Mouse (Mus musculus) limb, embryonic 14.5 days (tissue): Measurements from ENCODE around the gene Nufip2. TPM values are rescaled to one million over a fixed set of nuclear protein-coding genes. Genes with fewer than 3 reads are reported as not detected.

Experiments
- ATAC-seq: fragments of 200-750 bp; cut with Nextera tagmentation; 2 replicates; pipeline ENCODE4 v1.8.0; 2017; ENCODE audit warnings: low read depth, moderate number of reproducible peaks, moderate TSS enrichment; ENCODE audit not compliant: low FRiP score
- DNase-seq: peaks from one replicate; pipeline ENCODE4 v3.0.0-alpha.2; 2015; ENCODE audit warnings: low spot score
- H3K27ac ChIP-seq: fragments of 300-500 bp; sonication (generic); replicated peaks from 2 replicates; pipeline ENCODE4 v1.5.1; 2014; ENCODE audit warnings: low read depth, mild to moderate bottlenecking, low read length, moderate library complexity, mixed read lengths
- H3K27me3 ChIP-seq: fragments of 300-500 bp; sonication (generic); 2 replicates; pipeline ENCODE4 v1.6.1; 2014; ENCODE audit warnings: low read length, mixed read lengths; ENCODE audit not compliant: control insufficient read depth, insufficient read depth
- H3K36me3 ChIP-seq: fragments of 300-500 bp; sonication (generic); 2 replicates; pipeline ENCODE4 v1.6.1; 2014; ENCODE audit warnings: mild to moderate bottlenecking, low read length, moderate library complexity, mixed read lengths; ENCODE audit not compliant: control insufficient read depth, insufficient read depth
- H3K4me1 ChIP-seq: fragments of 300-500 bp; sonication (generic); 2 replicates; pipeline ENCODE4 v1.6.1; 2014; ENCODE audit warnings: antibody characterized with exemption, low read length, mixed read lengths; ENCODE audit not compliant: control insufficient read depth, insufficient read depth
- H3K4me2 ChIP-seq: fragments of 300-500 bp; sonication (generic); replicated peaks from 2 replicates; pipeline ENCODE4 v1.6.1; 2014; ENCODE audit warnings: low read depth, mild to moderate bottlenecking, low read length, moderate library complexity; ENCODE audit not compliant: severe bottlenecking
- H3K4me3 ChIP-seq: fragments of 300-500 bp; sonication (generic); replicated peaks from 2 replicates; pipeline ENCODE4 v1.5.1; 2014; ENCODE audit warnings: low read length
- H3K9ac ChIP-seq: fragments of 300-500 bp; sonication (generic); 2 replicates; pipeline ENCODE4 v1.6.1; 2014; ENCODE audit warnings: mild to moderate bottlenecking, low read depth, low read length, moderate library complexity; ENCODE audit not compliant: severe bottlenecking
- H3K9me3 ChIP-seq: fragments of 300-500 bp; sonication (generic); 2 replicates; pipeline ENCODE4 v1.6.1; 2016; ENCODE audit warnings: low read length; ENCODE audit not compliant: control insufficient read depth
- POLR2A ChIP-seq: fragments of 200-500 bp; IDR thresholded peaks from 2 replicates; pipeline ENCODE4 v1.8.0; 2012; ENCODE audit warnings: inconsistent platforms, mild to moderate bottlenecking, moderate library complexity, borderline replicate concordance; ENCODE audit not compliant: insufficient read depth, insufficient read length; ENCODE audit errors: extremely low read depth
- WGBS: fragments of 180-500 bp; shearing (Covaris S2); extraction: QIAGEN DNeasy Blood & Tissue Kit; methylation state at CpG from one replicate; pipeline ENCODE4 v1.1.7; 2014; 5-methylcytosine and 5-hydroxymethylcytosine counted together
- polyA plus RNA-seq, 2 experiments: library from polyadenylated mRNA; depleted of rRNA in 1 of 2; stranded (reverse) in 1 of 2; unstranded in 1 of 2; fragments of >200 nt; fragmentation: Nextera tagmentation in 1 of 2; extraction: Ambion mirVana in 1 of 2; gene quantifications; 2 replicates each; pipeline versions ENCODE4 v1.2.1 to v1.2.3; 2012 to 2014

The Nufip2 gene
- polyA plus RNA-seq, 2 experiments = 5.8 to 21.3 TPM

DNA sequence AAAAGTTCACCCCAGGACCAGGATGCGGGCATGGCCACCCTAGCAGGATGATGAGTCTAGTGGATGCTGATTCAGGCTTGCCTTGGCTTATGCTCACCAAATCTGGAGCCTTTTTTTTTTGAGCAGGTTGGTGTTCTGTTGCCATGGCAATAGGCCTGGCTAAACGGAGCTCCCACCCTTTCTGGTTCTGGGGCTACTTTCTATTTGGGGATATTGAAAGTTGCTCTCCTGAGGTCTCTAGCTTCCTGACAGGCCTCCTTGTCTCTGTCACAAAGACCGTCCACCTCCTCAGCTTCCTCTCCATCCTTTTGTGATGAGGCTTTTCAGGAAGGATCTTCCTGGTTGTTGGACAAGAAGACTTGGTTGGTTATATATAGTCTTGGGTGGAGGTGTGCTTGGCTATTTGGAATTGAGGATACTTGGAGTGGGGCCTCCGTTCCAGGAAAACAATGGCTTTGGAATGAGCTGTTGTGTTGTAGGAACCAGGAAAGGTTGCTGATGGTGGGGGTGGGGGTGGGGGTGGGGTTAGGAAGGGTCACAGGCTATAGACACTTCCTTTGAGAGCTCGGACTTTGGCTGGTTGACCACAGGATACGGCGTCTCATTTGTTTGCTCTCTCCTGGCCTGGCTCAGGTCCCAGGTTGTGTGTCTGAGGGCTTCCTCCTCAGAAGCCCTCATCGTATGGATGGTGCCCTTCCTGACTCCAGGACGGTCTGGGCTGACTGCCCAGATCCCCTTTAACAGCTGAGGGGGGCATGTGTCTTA is 78.9 kb downstream of the Nufip2 start:
- Histone ChIP-seq H3K27me3 (no peaks in the 10 kb centered on the region), H3K27ac (no peak overlapping the region), H3K36me3 (no peaks in the 10 kb centered on the region), H3K4me3 (peak overlapping the region; percentile 86; the same call in 1 of the 2 replicates), H3K4me1 (peaks cover 33% of the 10 kb centered on the region), H3K9me3 (no peaks in the 10 kb centered on the region), H3K4me2 (peak overlapping the region; percentile 89), H3K9ac (no peak overlapping the region)
- DNase-seq (no peak), ATAC-seq (no peak)
- 56% methylated on average over 9 of the region's 9 CpGs for WGBS
- TF ChIP-seq POLR2A = no peak

DNA sequence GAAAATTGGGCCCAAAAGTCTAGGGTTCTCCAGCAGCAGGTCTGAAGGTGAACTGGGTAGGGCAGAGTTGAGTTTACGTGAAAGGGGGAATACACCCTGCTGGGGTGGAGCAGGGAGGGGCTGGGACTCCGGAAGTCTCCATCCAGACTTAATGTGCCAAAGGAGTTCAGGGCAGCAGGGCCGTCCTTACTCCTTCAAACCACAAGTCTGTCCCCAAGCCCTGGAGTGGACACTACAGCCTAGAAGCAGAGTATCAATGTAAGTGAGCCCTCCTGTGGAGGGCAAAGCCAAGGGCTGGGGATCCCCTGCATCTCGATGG is 79.5 kb downstream of the Nufip2 start:
- no peaks in the 10 kb centered on the region for H3K27me3 ChIP-seq
- H3K4me3 ChIP-seq = no peak overlapping the region
- H3K27ac ChIP-seq = no peak overlapping the region
- H3K36me3 ChIP-seq = no peaks in the 10 kb centered on the region
- H3K4me2 ChIP-seq = no peak overlapping the region
- H3K9me3 ChIP-seq = no peaks in the 10 kb centered on the region
- no peak for DNase-seq
- no peak for ATAC-seq
- H3K4me1 ChIP-seq = peaks cover 33% of the 10 kb centered on the region
- no peak overlapping the region for H3K9ac ChIP-seq
- no peak for TF ChIP-seq POLR2A
- WGBS = 50% methylated on average over 4 of the region's 4 CpGs

DNA sequence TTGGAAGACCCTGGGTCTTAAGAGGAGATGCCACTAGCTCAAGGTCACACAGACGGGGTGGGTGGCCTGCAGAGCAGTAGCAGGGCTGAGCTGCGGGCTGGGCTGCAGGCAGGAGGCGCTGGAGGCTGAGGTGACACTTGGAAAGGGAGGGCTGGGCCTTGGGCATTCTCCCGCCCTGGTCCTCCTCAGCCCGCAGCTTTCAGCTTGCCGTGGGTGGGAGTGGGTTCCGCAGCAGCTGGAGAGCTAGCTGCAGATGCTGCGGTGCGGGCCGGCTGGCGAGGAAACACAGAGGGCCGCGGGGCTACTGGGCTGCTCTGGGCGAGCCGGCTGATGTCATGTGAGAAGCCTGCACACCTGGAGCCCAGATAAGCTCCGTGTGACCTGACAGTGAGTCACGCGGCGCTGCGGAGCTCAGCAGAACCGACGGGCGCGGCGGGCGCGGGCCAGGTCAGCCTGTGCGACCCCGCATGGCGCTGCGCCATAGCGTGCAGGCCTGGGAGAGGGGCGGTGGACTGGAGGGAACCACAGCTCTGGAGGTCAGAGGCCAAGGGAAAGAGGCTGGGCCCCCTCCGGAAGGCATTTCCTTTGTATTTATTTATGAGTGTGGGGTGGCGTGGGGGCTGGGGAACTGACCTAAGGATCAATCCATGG is 80.5 kb downstream of the Nufip2 start:
- no peaks in the 10 kb centered on the region for H3K27me3 ChIP-seq
- peak overlapping the region; percentile 33 for H3K4me3 ChIP-seq
- no peaks in the 10 kb centered on the region for H3K9me3 ChIP-seq
- peak overlapping the region; percentile 56 for H3K9ac ChIP-seq
- peak; percentile 20; the same call in 1 of the 2 replicates for ATAC-seq
- no peaks in the 10 kb centered on the region for H3K36me3 ChIP-seq
- H3K4me2 ChIP-seq = peak overlapping the region; percentile 65
- DNase-seq = no peak
- peaks cover 33% of the 10 kb centered on the region for H3K4me1 ChIP-seq
- 1% methylated on average over 26 of the region's 35 CpGs for WGBS
- peak overlapping the region; percentile 28; the same call in 1 of the 2 replicates for H3K27ac ChIP-seq
- TF ChIP-seq POLR2A = no peak

DNA sequence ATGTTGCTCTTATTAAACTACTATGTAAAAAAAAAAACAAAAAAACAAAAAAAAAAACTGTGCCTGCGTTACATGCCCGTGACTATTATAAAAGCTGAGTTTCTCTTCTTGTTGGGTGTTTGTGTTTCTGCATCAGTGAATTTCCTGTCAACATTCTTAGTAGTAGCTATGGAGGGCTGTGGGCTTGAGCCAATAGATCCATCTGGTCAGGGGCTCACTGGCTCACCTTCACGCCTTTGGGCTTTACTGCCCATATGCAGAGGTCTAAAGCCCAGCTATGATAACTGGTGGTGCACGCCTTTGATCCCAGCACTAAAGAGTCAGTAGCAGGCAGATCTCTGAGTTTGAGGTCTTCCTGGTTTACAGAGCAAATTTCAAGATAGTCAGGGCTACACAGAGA is 83.5 kb downstream of the Nufip2 start:
- no peaks in the 10 kb centered on the region for H3K27me3 ChIP-seq
- no peak overlapping the region for H3K4me2 ChIP-seq
- H3K4me3 ChIP-seq = no peak overlapping the region
- no peak overlapping the region for H3K9ac ChIP-seq
- H3K36me3 ChIP-seq = no peaks in the 10 kb centered on the region; the same call in 1 of the 2 replicates
- ATAC-seq (no peak), DNase-seq (no peak)
- no peak for TF ChIP-seq POLR2A
- peaks cover 26% of the 10 kb centered on the region for H3K4me1 ChIP-seq
- no peaks in the 10 kb centered on the region for H3K9me3 ChIP-seq
- no peak overlapping the region for H3K27ac ChIP-seq
- 79% methylated on average over 4 of the region's 4 CpGs for WGBS

- Histone ChIP-seq H3K27me3 (no peaks in the 10 kb centered on the region), H3K9me3 (no peaks in the 10 kb centered on the region), H3K9ac (no peak overlapping the region), H3K27ac (no peak overlapping the region), H3K36me3 (no peaks in the 10 kb centered on the region; the same call in 1 of the 2 replicates), H3K4me2 (no peak overlapping the region), H3K4me3 (no peak overlapping the region), H3K4me1 (peaks cover 18% of the 10 kb centered on the region)
- DNase-seq (no peak), ATAC-seq (no peak)
- WGBS = 79% methylated on average over 8 of the region's 8 CpGs
- no peak for TF ChIP-seq POLR2A
These were observed 84.4 kb downstream of the Nufip2 start for GRCm38 (mm10) chr11:77770346-77770745.
